Mouse (Mus musculus) liver, adult 2 months (tissue): ENCODE measurements around the gene Rho. TPM values are rescaled to one million over a fixed set of nuclear protein-coding genes. Genes with fewer than 3 reads are reported as not detected.

Experiments used
- DNase-seq: peaks from one replicate; pipeline ENCODE4 v3.0.0-alpha.2; 2011; ENCODE audit warnings: low read depth, low spot score; ENCODE audit errors: extremely low read depth
- H3K27ac ChIP-seq: fragments of 200-500 bp; replicated peaks from 2 replicates; pipeline ENCODE4 v1.5.1; 2012; ENCODE audit warnings: low read depth, mild to moderate bottlenecking, control low read depth, inconsistent platforms, low read length; ENCODE audit not compliant: insufficient read depth
- H3K27me3 ChIP-seq: fragments of 200-500 bp; 2 replicates; pipeline ENCODE4 v1.6.1; 2012; ENCODE audit warnings: mild to moderate bottlenecking, moderate library complexity, low read length, inconsistent platforms; ENCODE audit not compliant: control insufficient read depth, insufficient read depth
- H3K36me3 ChIP-seq: fragments of 200-500 bp; 2 replicates; pipeline ENCODE4 v1.6.1; 2012; ENCODE audit warnings: low read length, inconsistent platforms; ENCODE audit not compliant: control insufficient read depth, insufficient read depth
- H3K4me1 ChIP-seq: fragments of 200-500 bp; 2 replicates; pipeline ENCODE4 v1.6.1; 2011; ENCODE audit warnings: low read length; ENCODE audit not compliant: control insufficient read depth, insufficient read depth
- H3K4me3 ChIP-seq: fragments of 200-500 bp; 2 replicates; pipeline ENCODE4 v1.5.1; 2011; ENCODE audit warnings: low read depth, mild to moderate bottlenecking, control low read depth, low read length, moderate library complexity; ENCODE audit not compliant: insufficient read depth
- H3K79me2 ChIP-seq: fragments of 200-500 bp; 2 replicates; pipeline ENCODE4 v1.6.1; 2012; ENCODE audit warnings: inconsistent platforms, mild to moderate bottlenecking, low read length, moderate library complexity; ENCODE audit not compliant: control insufficient read depth, insufficient read depth
- H3K9ac ChIP-seq: fragments of 200-500 bp; 2 replicates; pipeline ENCODE4 v1.6.1; 2012; ENCODE audit warnings: low read depth, mild to moderate bottlenecking, control low read depth, inconsistent platforms, low read length
- CTCF ChIP-seq: fragments of 200-500 bp; IDR thresholded peaks from 2 replicates; pipeline ENCODE4 v1.5.1; 2011; ENCODE audit warnings: low read depth, low read length, control low read depth
- POLR2A ChIP-seq: fragments of 200-500 bp; IDR thresholded peaks from 2 replicates; pipeline ENCODE4 v1.6.1; 2011; ENCODE audit warnings: low read length, control low read depth; ENCODE audit not compliant: insufficient read depth; ENCODE audit errors: extremely low read depth
- WGBS: fragments of 180-500 bp; shearing (Covaris S2); methylation state at CpG from one replicate; pipeline ENCODE4 v1.1.7; 2018; 5-methylcytosine and 5-hydroxymethylcytosine counted together
- polyA plus RNA-seq: library from polyadenylated mRNA; depleted of rRNA; stranded (reverse); fragments of >200 nt; gene quantifications from 2 replicates; pipeline ENCODE4 v1.2.3, GENCODE M21; 2012
- total RNA-seq: library from RNA; depleted of rRNA; stranded (reverse); fragments of >200 nt; gene quantifications from 2 replicates; pipeline ENCODE4 v1.2.3, GENCODE M21; 2014

Gene Rho
- total and polyA plus RNA-seq, 2 experiments = 0.04 TPM; not detected in 1

GRCm38 (mm10) chr6:115930018-115930417 is 1.5 kb upstream of the Rho start:
- no peaks in the 10 kb centered on the region for H3K36me3 ChIP-seq
- no peak for DNase-seq
- no peaks in the 10 kb centered on the region for H3K79me2 ChIP-seq
- 52% methylated on average over 5 of the region's 5 CpGs for WGBS
- TF ChIP-seq CTCF (no peak), POLR2A (no peak)
- no peaks in the 10 kb centered on the region for H3K27me3 ChIP-seq
- no peak overlapping the region for H3K9ac ChIP-seq
- H3K4me3 ChIP-seq = no peak overlapping the region
- H3K4me1 ChIP-seq = no peaks in the 10 kb centered on the region
- H3K27ac ChIP-seq = no peak overlapping the region

GRCm38 (mm10) chr6:115932391-115932790 is 843 bp downstream of the Rho start:
- no peaks in the 10 kb centered on the region for H3K36me3 ChIP-seq

GRCm38 (mm10) chr6:115935544-115935943 is 4.0 kb downstream of the Rho start:
- 90% methylated on average over 8 of the region's 8 CpGs for WGBS
- Histone ChIP-seq H3K4me1 (peaks cover under 1% of the 10 kb centered on the region; the same call in 1 of the 2 replicates), H3K4me3 (no peak overlapping the region), H3K79me2 (no peaks in the 10 kb centered on the region), H3K27ac (no peak overlapping the region), H3K9ac (no peak overlapping the region), H3K27me3 (no peaks in the 10 kb centered on the region), H3K36me3 (no peaks in the 10 kb centered on the region)
- TF ChIP-seq CTCF (no peak), POLR2A (no peak)
- DNase-seq = no peak

More at GRCm38 (mm10) chr6:115932391-115932790, 843 bp downstream of the Rho start:
- Histone ChIP-seq H3K27ac (no peak overlapping the region), H3K4me1 (no peaks in the 10 kb centered on the region), H3K79me2 (no peaks in the 10 kb centered on the region), H3K9ac (no peak overlapping the region), H3K4me3 (no peak overlapping the region), H3K27me3 (no peaks in the 10 kb centered on the region)
- 86% methylated on average over 3 of the region's 3 CpGs for WGBS
- no peak for TF ChIP-seq POLR2A
- TF ChIP-seq CTCF = no peak
- DNase-seq = no peak

- Histone ChIP-seq H3K9ac (no peak overlapping the region), H3K4me3 (no peak overlapping the region), H3K4me1 (peaks cover 4% of the 10 kb centered on the region; the same call in 1 of the 2 replicates), H3K79me2 (no peaks in the 10 kb centered on the region), H3K36me3 (no peaks in the 10 kb centered on the region), H3K27ac (no peak overlapping the region), H3K27me3 (no peaks in the 10 kb centered on the region)
- no peak for DNase-seq
- WGBS = 76% methylated on average over 2 of the region's 2 CpGs
- TF ChIP-seq CTCF = no peak
Observed at GRCm38 (mm10) chr6:115938011-115938410, 6.5 kb downstream of the Rho start.

- Histone ChIP-seq H3K36me3 (no peaks in the 10 kb centered on the region), H3K4me1 (peaks cover 4% of the 10 kb centered on the region; the same call in 1 of the 2 replicates), H3K27me3 (no peaks in the 10 kb centered on the region), H3K79me2 (no peaks in the 10 kb centered on the region), H3K27ac (no peak overlapping the region), H3K4me3 (no peak overlapping the region), H3K9ac (no peak overlapping the region)
- no peak for TF ChIP-seq CTCF
- TF ChIP-seq POLR2A = no peak
- no peak for DNase-seq
- WGBS = 74% methylated on average over 1 of the region's 1 CpGs
Observed at GRCm38 (mm10) chr6:115938798-115939197, 7.2 kb downstream of the Rho start.

GRCm38 (mm10) chr6:115940603-115941002 is 9.1 kb downstream of the Rho start:
- no peaks in the 10 kb centered on the region for H3K36me3 ChIP-seq
- TF ChIP-seq POLR2A = no peak
- no peak for TF ChIP-seq CTCF
- no peaks in the 10 kb centered on the region for H3K27me3 ChIP-seq
- 12% methylated on average over 1 of the region's 1 CpGs for WGBS
- no peak overlapping the region for H3K4me3 ChIP-seq
- H3K9ac ChIP-seq = no peak overlapping the region
- peak; percentile 67 for DNase-seq
- H3K79me2 ChIP-seq = no peaks in the 10 kb centered on the region
- H3K4me1 ChIP-seq = peaks cover 4% of the 10 kb centered on the region; the same call in 1 of the 2 replicates
- no peak overlapping the region for H3K27ac ChIP-seq
